Mouse (Mus musculus) cerebellum, adult 2 months (tissue): ENCODE data around the gene Lrrc41.
A peak's percentile ranks its signal among the peaks of the same experiment; 100 is the strongest.

Source experiments
- CTCF ChIP-seq: fragments of 200-500 bp; IDR thresholded peaks from 2 replicates; pipeline ENCODE4 v1.5.1; 2011; ENCODE audit warnings: low read depth, mild to moderate bottlenecking, control low read depth, low read length, moderate library complexity, borderline replicate concordance; ENCODE audit not compliant: insufficient read depth
- POLR2A ChIP-seq: fragments of 200-500 bp; IDR thresholded peaks from 2 replicates; pipeline ENCODE4 v1.6.1; 2011; ENCODE audit warnings: low read length, control low read depth, borderline replicate concordance; ENCODE audit not compliant: insufficient read depth

DNA sequence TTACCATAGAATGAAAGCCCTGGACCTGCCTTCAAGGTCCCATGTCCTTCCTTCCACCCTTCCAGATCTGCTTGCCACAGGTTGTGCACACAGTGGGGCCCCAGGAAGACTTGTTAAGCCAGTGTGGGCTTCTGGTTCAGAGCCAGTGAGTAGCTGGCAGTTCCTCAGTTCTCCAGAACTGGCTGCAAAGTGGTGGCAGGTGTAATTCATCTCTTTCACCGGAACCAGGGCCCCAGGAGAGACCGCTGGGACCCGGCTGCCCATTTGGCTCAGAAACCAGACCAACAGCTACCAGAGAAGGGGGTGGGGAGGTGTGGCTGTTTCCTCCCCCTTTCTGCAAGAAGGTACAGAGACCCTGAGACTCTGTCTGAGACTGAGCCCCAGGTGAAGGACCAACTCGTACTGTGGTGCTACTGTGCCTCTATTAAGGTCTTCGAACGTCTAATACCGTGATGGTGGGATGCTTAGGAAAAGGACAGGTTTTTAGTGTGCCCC is 68.3 kb downstream of the Lrrc41 start:
- TF ChIP-seq POLR2A: peak; percentile 62; the same call in 1 of the 2 replicates
- TF ChIP-seq CTCF: no peak
